Mouse (Mus musculus) limb, embryonic 12.5 days (tissue): Measurements from ENCODE around the gene Gsto2. TPM values are rescaled to one million over a fixed set of nuclear protein-coding genes. Genes with fewer than 3 reads are reported as not detected.

Source experiments
- ATAC-seq: fragments of 200-750 bp; cut with Nextera tagmentation; 2 replicates; pipeline ENCODE4 v1.8.0; 2017; ENCODE audit warnings: low read depth, moderate TSS enrichment; ENCODE audit not compliant: insufficient number of reproducible peaks, insufficient read depth, low FRiP score, low TSS enrichment
- H3K27ac ChIP-seq: fragments of 300-500 bp; sonication (generic); 2 replicates; pipeline ENCODE4 v1.5.1; 2016; ENCODE audit warnings: mild to moderate bottlenecking, moderate library complexity
- H3K27me3 ChIP-seq: fragments of 300-500 bp; sonication (generic); 2 replicates; pipeline ENCODE4 v1.6.1; 2016; ENCODE audit warnings: mild to moderate bottlenecking, moderate library complexity
- H3K36me3 ChIP-seq: fragments of 300-500 bp; sonication (generic); 2 replicates; pipeline ENCODE4 v1.6.1; 2016; ENCODE audit warnings: mild to moderate bottlenecking, moderate library complexity
- H3K4me1 ChIP-seq: fragments of 300-500 bp; sonication (generic); replicated peaks from 2 replicates; pipeline ENCODE4 v1.6.1; 2016
- H3K4me2 ChIP-seq: fragments of 300-500 bp; sonication (generic); 2 replicates; pipeline ENCODE4 v1.6.1; 2016; ENCODE audit warnings: mild to moderate bottlenecking, moderate library complexity
- H3K4me3 ChIP-seq: fragments of 300-500 bp; sonication (generic); replicated peaks from 2 replicates; pipeline ENCODE4 v1.5.1; 2016; ENCODE audit warnings: mild to moderate bottlenecking
- H3K9ac ChIP-seq: fragments of 300-500 bp; sonication (generic); replicated peaks from 2 replicates; pipeline ENCODE4 v1.6.1; 2016; ENCODE audit warnings: mild to moderate bottlenecking, moderate library complexity
- H3K9me3 ChIP-seq: fragments of 300-500 bp; sonication (generic); 2 replicates; pipeline ENCODE4 v1.6.1; 2016; ENCODE audit warnings: mild to moderate bottlenecking, moderate library complexity
- WGBS: fragments of 180-500 bp; shearing (Covaris S2); methylation state at CpG from one replicate; pipeline ENCODE4 v1.1.7; 2016; 5-methylcytosine and 5-hydroxymethylcytosine counted together
- polyA plus RNA-seq: library from polyadenylated mRNA; unstranded; fragments of >200 nt; fragmentation: Nextera tagmentation; extraction: Ambion mirVana; gene quantifications from 2 replicates; pipeline ENCODE4 v1.2.1, GENCODE M21; 2016

Gene Gsto2
- polyA plus RNA-seq: 0.59 and 0.97 TPM in 2 replicates

- peak within 1 kb of the TSS; percentile 90 for H3K27ac ChIP-seq
- peak within 1 kb of the TSS; percentile 80 for H3K9ac ChIP-seq
- H3K4me3 ChIP-seq: peak within 1 kb of the TSS; percentile 65
- H3K4me2 ChIP-seq: peak within 1 kb of the TSS; percentile 78
- under 1% methylated on average over 49 of the region's 49 CpGs for WGBS
- H3K9me3 ChIP-seq: no peaks in the 10 kb centered on the region
- peak; percentile 99 for ATAC-seq
- peaks cover 21% of the 10 kb centered on the region for H3K4me1 ChIP-seq
- H3K27me3 ChIP-seq: no peaks in the 10 kb centered on the region
- peaks cover 33% of the 10 kb centered on the region for H3K36me3 ChIP-seq
Measured at GRCm38 (mm10) chr19:47865353-47865947, at the start of gene Gsto2. Gsto2 (plus strand) TSS chr19:47865534.

GRCm38 (mm10) chr19:47817692-47818091 is 47.6 kb upstream of the Gsto2 start:
- Histone ChIP-seq H3K27me3 (peaks cover 5% of the 10 kb centered on the region), H3K9ac (no peak overlapping the region), H3K9me3 (no peaks in the 10 kb centered on the region), H3K4me2 (no peak overlapping the region), H3K36me3 (no peaks in the 10 kb centered on the region), H3K4me1 (peaks cover 12% of the 10 kb centered on the region; the same call in 1 of the 2 replicates), H3K4me3 (no peak overlapping the region), H3K27ac (no peak overlapping the region)
- ATAC-seq: no peak
- 83% methylated on average over 9 of the region's 9 CpGs for WGBS

- WGBS: 25% methylated on average over 7 of the region's 9 CpGs
- peaks cover 11% of the 10 kb centered on the region for H3K27me3 ChIP-seq
- H3K9ac ChIP-seq: no peak overlapping the region
- H3K4me2 ChIP-seq: no peak overlapping the region
- no peak overlapping the region for H3K27ac ChIP-seq
- H3K9me3 ChIP-seq: no peaks in the 10 kb centered on the region
- no peak for ATAC-seq
- no peaks in the 10 kb centered on the region for H3K36me3 ChIP-seq
- no peak overlapping the region for H3K4me3 ChIP-seq
- H3K4me1 ChIP-seq: peaks cover 12% of the 10 kb centered on the region; the same call in 1 of the 2 replicates
Measured at GRCm38 (mm10) chr19:47820832-47821493, 44.4 kb upstream of the Gsto2 start.

GRCm38 (mm10) chr19:47821494-47821872 is 43.9 kb upstream of the Gsto2 start:
- H3K9ac ChIP-seq: no peak overlapping the region
- no peak overlapping the region for H3K4me2 ChIP-seq
- ATAC-seq: no peak
- H3K9me3 ChIP-seq: no peaks in the 10 kb centered on the region
- WGBS: 61% methylated on average over 7 of the region's 7 CpGs
- peaks cover 11% of the 10 kb centered on the region for H3K27me3 ChIP-seq
- H3K27ac ChIP-seq: no peak overlapping the region
- no peaks in the 10 kb centered on the region for H3K36me3 ChIP-seq
- H3K4me1 ChIP-seq: peaks cover 12% of the 10 kb centered on the region; the same call in 1 of the 2 replicates
- no peak overlapping the region for H3K4me3 ChIP-seq

- 18% methylated on average over 8 of the region's 8 CpGs for WGBS
- no peaks in the 10 kb centered on the region for H3K36me3 ChIP-seq
- peak overlapping the region; percentile 2; the same call in 1 of the 2 replicates for H3K4me2 ChIP-seq
- no peak overlapping the region for H3K9ac ChIP-seq
- no peak overlapping the region for H3K27ac ChIP-seq
- no peak overlapping the region for H3K4me3 ChIP-seq
- ATAC-seq: no peak
- peaks cover 11% of the 10 kb centered on the region for H3K27me3 ChIP-seq
- H3K9me3 ChIP-seq: no peaks in the 10 kb centered on the region
- peaks cover 12% of the 10 kb centered on the region; the same call in 1 of the 2 replicates for H3K4me1 ChIP-seq
Measured at GRCm38 (mm10) chr19:47822143-47822796, 43.1 kb upstream of the Gsto2 start.

- WGBS: 80% methylated on average over 5 of the region's 5 CpGs
- Histone ChIP-seq H3K27me3 (peaks cover 11% of the 10 kb centered on the region), H3K9ac (no peak overlapping the region), H3K4me1 (peaks cover 12% of the 10 kb centered on the region; the same call in 1 of the 2 replicates), H3K36me3 (no peaks in the 10 kb centered on the region), H3K9me3 (no peaks in the 10 kb centered on the region), H3K27ac (no peak overlapping the region), H3K4me2 (no peak overlapping the region), H3K4me3 (no peak overlapping the region)
- ATAC-seq: no peak
Measured at GRCm38 (mm10) chr19:47824026-47824425, 41.3 kb upstream of the Gsto2 start.

GRCm38 (mm10) chr19:47829913-47830450 is 35.4 kb upstream of the Gsto2 start:
- Histone ChIP-seq H3K27me3 (no peaks in the 10 kb centered on the region), H3K27ac (no peak overlapping the region), H3K4me3 (no peak overlapping the region), H3K9me3 (no peaks in the 10 kb centered on the region), H3K4me1 (no peaks in the 10 kb centered on the region), H3K4me2 (no peak overlapping the region), H3K36me3 (no peaks in the 10 kb centered on the region), H3K9ac (no peak overlapping the region)
- 84% methylated on average over 14 of the region's 14 CpGs for WGBS
- ATAC-seq: no peak

GRCm38 (mm10) chr19:47831111-47831510 is 34.2 kb upstream of the Gsto2 start:
- Histone ChIP-seq H3K9ac (no peak overlapping the region), H3K27me3 (peaks cover 4% of the 10 kb centered on the region; the same call in 1 of the 2 replicates), H3K4me3 (no peak overlapping the region), H3K36me3 (no peaks in the 10 kb centered on the region), H3K9me3 (no peaks in the 10 kb centered on the region), H3K4me1 (no peaks in the 10 kb centered on the region), H3K4me2 (no peak overlapping the region), H3K27ac (no peak overlapping the region)
- no peak for ATAC-seq
- WGBS: 90% methylated on average over 8 of the region's 8 CpGs

- H3K4me3 ChIP-seq: no peak overlapping the region
- no peaks in the 10 kb centered on the region for H3K4me1 ChIP-seq
- ATAC-seq: no peak
- no peak overlapping the region for H3K9ac ChIP-seq
- no peak overlapping the region for H3K4me2 ChIP-seq
- 82% methylated on average over 16 of the region's 16 CpGs for WGBS
- H3K9me3 ChIP-seq: no peaks in the 10 kb centered on the region
- H3K27me3 ChIP-seq: peaks cover 14% of the 10 kb centered on the region
- H3K27ac ChIP-seq: no peak overlapping the region
- no peaks in the 10 kb centered on the region for H3K36me3 ChIP-seq
Measured at GRCm38 (mm10) chr19:47832316-47832715, 33.0 kb upstream of the Gsto2 start.

- Histone ChIP-seq H3K9me3 (no peaks in the 10 kb centered on the region), H3K4me3 (no peak overlapping the region), H3K27ac (no peak overlapping the region), H3K4me1 (peaks cover 10% of the 10 kb centered on the region), H3K4me2 (no peak overlapping the region), H3K36me3 (no peaks in the 10 kb centered on the region), H3K27me3 (peaks cover 14% of the 10 kb centered on the region), H3K9ac (no peak overlapping the region)
- WGBS: 90% methylated on average over 5 of the region's 5 CpGs
- ATAC-seq: no peak
Measured at GRCm38 (mm10) chr19:47834614-47835013, 30.7 kb upstream of the Gsto2 start.

- Histone ChIP-seq H3K4me1 (peaks cover 10% of the 10 kb centered on the region), H3K27ac (no peak overlapping the region), H3K9ac (no peak overlapping the region), H3K9me3 (no peaks in the 10 kb centered on the region), H3K27me3 (peaks cover 14% of the 10 kb centered on the region), H3K4me3 (no peak overlapping the region), H3K4me2 (no peak overlapping the region), H3K36me3 (no peaks in the 10 kb centered on the region)
- WGBS: 87% methylated on average over 7 of the region's 7 CpGs
- ATAC-seq: no peak
Measured at GRCm38 (mm10) chr19:47835776-47836175, 29.6 kb upstream of the Gsto2 start.
